ENCODE assay signal across 1 mouse cellular context in the genomic region with DNA sequence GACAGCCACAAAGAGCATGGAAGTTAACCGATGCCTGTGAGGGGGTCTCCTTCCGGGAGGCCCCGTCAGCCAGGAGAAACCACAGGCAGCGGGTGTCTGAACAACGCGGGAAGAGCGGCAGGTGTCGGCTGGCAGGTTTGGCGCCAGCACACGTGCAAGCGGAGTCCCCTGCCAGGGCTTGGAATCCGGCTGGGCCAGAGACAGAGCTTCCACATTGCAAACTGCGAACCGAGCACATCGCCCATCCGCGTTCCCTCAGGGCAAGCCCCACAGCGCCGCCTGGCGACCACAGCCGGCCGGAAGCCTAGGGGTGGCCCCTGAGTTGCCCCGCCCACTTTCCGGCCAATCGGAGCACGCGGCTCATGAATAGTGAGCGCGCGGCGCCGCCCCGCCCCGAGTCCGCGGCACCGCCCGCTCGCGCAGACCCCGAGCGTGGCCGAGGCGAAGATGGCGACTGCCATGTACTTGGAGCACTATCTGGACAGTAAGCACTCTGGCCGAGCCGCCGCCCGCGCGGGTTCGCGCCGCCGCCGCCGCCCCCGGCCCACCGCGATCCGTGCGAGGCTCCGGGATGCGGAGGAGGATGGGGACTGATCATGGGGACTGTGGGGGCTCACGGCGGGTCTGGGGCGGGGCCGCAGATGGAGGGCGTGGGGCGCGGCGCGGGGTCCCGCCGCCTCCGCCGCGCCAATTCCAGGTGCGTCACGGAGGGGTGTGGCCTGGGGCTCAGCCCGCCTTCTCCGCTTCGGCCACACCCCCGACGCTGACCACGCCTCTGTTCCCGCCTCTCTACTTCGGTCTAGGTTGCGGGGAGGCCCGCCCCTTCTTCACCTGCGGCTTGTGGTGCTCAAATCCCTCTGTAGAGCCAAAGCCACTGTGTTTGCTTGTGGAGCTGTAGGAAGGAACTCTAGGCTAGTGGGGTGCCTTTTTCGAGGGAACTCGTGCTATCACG.
TF ChIP-seq lines count a peak whose summit lies in the region.

A gene (plus strand): TSS at position 410 of the 952 bp plus-strand sequence.

TF ChIP-seq in MEL, 35 proteins besides CTCF, POLR2A, EP300 and RAD21 (continued from another document):
- peak; percentile 95 for TF ChIP-seq MAX (IDR thresholded peaks at IDR 0.05; ENCODE audit: low read length)
- 0 out of 2 replicates have a peak, but pooled peaks have one; percentile 34 for TF ChIP-seq ZC3H11A (IDR thresholded peaks at IDR 0.05; ENCODE audit: low read depth, low read length)
- peak; percentile 86 for TF ChIP-seq HCFC1 (IDR thresholded peaks at IDR 0.05; ENCODE audit: low read depth, low read length)
- peak; percentile 88 for TF ChIP-seq ELF1 (IDR thresholded peaks at IDR 0.05; ENCODE audit: low read depth, low read length)
- TF ChIP-seq MYB (IDR thresholded peaks at IDR 0.05; ENCODE audit: low read depth, low read length): no peak
- TF ChIP-seq JUND (IDR thresholded peaks at IDR 0.05; ENCODE audit: low read depth, low read length): no peak
